Mouse (Mus musculus) skeletal muscle tissue, postnatal 0 days (tissue): ENCODE measurements around the gene Vmn1r189. TPM values are rescaled to one million over a fixed set of nuclear protein-coding genes. Genes with fewer than 3 reads are reported as not detected.

ENCODE experiments used
- microRNA-seq, 2 experiments: library from miRNA; unstranded; fragments of <30 nt; microRNA quantifications; one replicate each; pipeline ENCODE4; 2016
- polyA plus RNA-seq: library from polyadenylated mRNA; unstranded; fragments of >200 nt; fragmentation: Nextera tagmentation; extraction: Ambion mirVana; gene quantifications from 2 replicates; pipeline ENCODE4 v1.2.1, GENCODE M21; 2015

The Vmn1r189 gene
- polyA plus RNA-seq = not detected in 2 replicates

GRCm38 (mm10) chr13:22105724-22106123, at the start of gene Vmn1r189:
TSS of gene Vmn1r189 (minus strand) at chr13:22105824.

GRCm38 (mm10) chr13:22084140-22084539, 21.5 kb downstream of the Vmn1r189 start, which contains the start of gene Vmn1r188:
TSS of gene Vmn1r188 (plus strand) at chr13:22084440.

Small RNAs within 50 kb of the gene (microRNA-seq; reads per million reads assigned to microRNA genes)
- gene Gm26300 = 0 reads per million in 2 experiments

Other genes with a start within 250 kb of the Vmn1r189 start
- 0.83 and 1.1 TPM in 2 replicates for gene Zfp184, start 160.7 kb downstream of the Vmn1r189 start, polyA plus RNA-seq
- 0.04 TPM in 1 of 2 replicates, not detected in the other for gene Pom121l2, start 124.6 kb downstream of the Vmn1r189 start, polyA plus RNA-seq
- gene Prss16, start 96.1 kb downstream of the Vmn1r189 start, polyA plus RNA-seq = 0.19 TPM in 1 of 2 replicates, not detected in the other
- gene Hist1h2ah, start 70.3 kb downstream of the Vmn1r189 start, polyA plus RNA-seq = 0.86 and 1.6 TPM in 2 replicates
- 0.79 and 0.91 TPM in 2 replicates for gene Hist1h2bk, start 70.0 kb downstream of the Vmn1r189 start, polyA plus RNA-seq
- 5.0 and 9.6 TPM in 2 replicates for gene Hist1h4i, start 64.5 kb downstream of the Vmn1r189 start, polyA plus RNA-seq
- 5.9 and 6.8 TPM in 2 replicates for gene Hist1h2ag, start 62.9 kb downstream of the Vmn1r189 start, polyA plus RNA-seq
- 0.97 TPM in 1 of 2 replicates, not detected in the other for gene Hist1h2bj, start 62.6 kb downstream of the Vmn1r189 start, polyA plus RNA-seq
- not detected in 2 replicates for gene Vmn1r188, start 21.4 kb downstream of the Vmn1r189 start, polyA plus RNA-seq
- gene Vmn1r191, start 78.1 kb upstream of the Vmn1r189 start, polyA plus RNA-seq = not detected in 2 replicates
- gene Vmn1r192, start 85.3 kb upstream of the Vmn1r189 start, polyA plus RNA-seq = not detected in 2 replicates
- not detected in 2 replicates for gene Vmn1r193, start 117.3 kb upstream of the Vmn1r189 start, polyA plus RNA-seq
- gene Vmn1r194, start 138.4 kb upstream of the Vmn1r189 start, polyA plus RNA-seq = not detected in 2 replicates
- not detected in 2 replicates for gene Vmn1r195, start 164.7 kb upstream of the Vmn1r189 start, polyA plus RNA-seq
- gene Vmn1r196, start 184.1 kb upstream of the Vmn1r189 start, polyA plus RNA-seq = not detected in 2 replicates
- not detected in 2 replicates for gene Vmn1r197, start 218.8 kb upstream of the Vmn1r189 start, polyA plus RNA-seq
- not detected in 2 replicates for gene Vmn1r198, start 244.5 kb upstream of the Vmn1r189 start, polyA plus RNA-seq